Mouse (Mus musculus) embryo, embryonic 11.5 days (tissue): ENCODE data around the gene Cars.
"Not testable (repeated sequence)": the region's sequence is repeated elsewhere in the genome, so short reads cannot be mapped to it uniquely, and the experiment has no call there.

ENCODE experiments used
- DNase-seq: peaks from one replicate; pipeline ENCODE4 v3.0.0-alpha.2; 2012; ENCODE audit warnings: low read depth, low spot score

The Cars gene

DNA sequence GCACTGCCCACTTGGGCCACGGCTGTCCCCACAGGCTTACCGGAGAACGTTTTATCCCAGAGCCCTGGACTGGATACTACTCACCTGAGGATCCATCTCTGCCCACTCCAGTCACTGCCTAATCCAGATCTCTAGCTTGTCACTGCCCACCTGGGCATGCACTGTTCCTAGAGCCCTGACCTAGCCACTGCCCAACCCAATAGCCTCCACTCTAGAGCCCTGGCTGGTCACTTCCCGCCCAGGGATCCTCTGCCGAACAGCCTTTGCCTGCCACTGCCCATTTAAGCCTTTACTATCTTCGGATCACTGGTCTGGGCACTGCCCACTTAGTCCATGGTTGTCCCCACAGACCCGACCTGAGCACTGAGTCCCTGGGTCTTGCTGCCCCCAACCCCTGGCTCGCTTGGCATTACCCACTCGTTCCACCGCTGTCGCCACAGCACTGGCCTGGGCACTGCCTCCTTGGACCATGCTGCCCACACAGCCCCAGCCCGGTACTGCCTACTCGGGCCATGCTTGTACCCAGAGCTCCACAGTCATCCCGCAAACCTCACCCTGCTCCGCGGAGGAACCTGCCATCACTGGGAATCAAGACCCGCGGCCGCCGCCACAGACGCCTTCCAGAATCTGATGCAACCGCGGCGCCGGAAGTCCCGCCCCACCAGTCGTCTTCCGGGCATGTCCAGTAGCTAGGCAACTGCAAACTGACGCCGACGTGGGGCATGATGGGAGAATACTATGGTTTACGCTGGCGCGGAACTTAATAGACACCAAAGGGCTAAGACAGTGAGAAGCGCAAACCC lies at the start of gene Cars:
Gene Cars (minus strand): TSS at position 663 of the 803 bp plus-strand sequence.
- peak; percentile 94 for DNase-seq

- DNase-seq: peak; percentile 54
Observed at GRCm38 (mm10) chr7:143649034-143649768, 49.3 kb upstream of the Cars start, which contains the start of gene Tnfrsf22. Tnfrsf22 (minus strand) TSS chr7:143649661.

DNA sequence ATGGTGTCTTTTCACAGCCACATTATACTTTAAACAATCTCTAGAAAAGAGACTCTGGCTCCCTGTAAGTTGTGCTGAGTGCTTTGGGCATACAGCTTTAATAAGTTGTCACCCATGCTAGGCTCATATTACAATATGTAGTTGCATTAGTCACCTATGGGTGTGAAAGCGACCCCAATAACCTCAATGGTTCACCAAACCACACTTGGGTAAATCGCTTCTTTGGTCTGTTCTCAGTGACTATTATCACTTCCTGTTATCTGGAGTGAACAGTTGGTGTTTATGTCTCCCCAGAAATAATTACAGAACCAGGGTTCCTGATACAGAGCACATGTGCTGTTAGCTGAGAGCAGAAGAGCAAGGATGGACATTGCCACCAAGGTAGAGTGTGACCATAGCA lies 44.1 kb upstream of the Cars start:
- not testable (repeated sequence) for DNase-seq

DNA sequence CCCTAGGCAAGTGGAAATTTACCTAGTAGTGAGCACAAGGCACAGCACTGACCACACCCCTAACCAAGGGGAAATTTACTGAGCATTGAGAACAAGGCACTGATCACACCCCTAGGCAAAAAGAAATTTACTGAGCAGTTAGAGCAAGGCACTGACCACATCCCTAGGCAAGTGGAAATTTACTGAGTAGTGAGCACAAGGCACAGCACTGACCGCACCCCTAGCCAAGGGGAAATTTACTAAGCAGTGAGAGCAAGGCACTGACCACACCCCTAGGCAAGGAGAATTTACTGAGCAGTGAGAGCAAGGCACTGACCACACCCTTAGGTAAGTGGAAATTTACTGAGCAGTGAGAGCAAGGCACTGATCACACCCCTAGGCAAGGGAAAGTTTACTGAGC lies 36.8 kb upstream of the Cars start:
- no peak for DNase-seq

- no peak for DNase-seq
Observed at GRCm38 (mm10) chr7:143631503-143631902, 31.6 kb upstream of the Cars start.

DNA sequence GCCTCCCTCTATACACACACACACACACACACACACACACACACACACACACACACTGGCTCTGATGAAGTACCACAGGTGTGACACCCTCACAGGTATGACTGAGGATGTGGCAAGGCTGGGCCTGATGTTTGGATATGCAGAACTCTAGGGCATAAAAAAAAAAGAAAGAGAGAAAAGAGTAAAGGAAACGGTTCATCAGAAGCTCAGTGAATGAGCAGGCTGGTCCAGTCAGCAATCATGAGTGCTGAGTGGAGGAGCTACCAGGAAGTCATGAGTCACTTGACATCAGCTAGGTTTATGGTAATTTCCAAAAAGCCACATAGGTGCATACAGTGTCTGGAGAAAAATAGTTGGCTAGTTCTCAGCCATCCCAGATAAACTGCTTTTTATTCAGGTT lies 29.6 kb upstream of the Cars start:
- no peak for DNase-seq

DNA sequence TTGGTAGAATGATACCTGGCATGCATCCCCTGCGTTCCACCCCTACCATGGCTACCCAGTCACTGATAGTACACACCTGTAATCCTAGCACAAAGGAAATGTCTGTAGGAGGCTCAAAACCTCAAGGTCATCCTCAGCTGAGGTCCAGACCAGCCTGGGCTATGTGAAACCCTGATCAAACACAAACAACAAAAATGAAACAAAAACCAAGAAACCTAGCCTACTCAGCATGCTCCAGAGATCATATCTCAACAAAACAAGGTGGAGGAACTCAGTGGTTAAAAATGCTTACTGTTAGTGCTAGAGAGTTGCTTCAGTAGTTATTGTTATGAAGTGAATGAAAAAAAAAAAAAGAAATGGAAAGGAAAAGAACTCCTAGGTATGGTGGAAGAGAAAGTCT lies 28.6 kb upstream of the Cars start, which contains the start of gene Tnfrsf26:
Gene Tnfrsf26 (minus strand): TSS at position 183 of the 400 bp plus-strand sequence.
- no peak for DNase-seq

DNA sequence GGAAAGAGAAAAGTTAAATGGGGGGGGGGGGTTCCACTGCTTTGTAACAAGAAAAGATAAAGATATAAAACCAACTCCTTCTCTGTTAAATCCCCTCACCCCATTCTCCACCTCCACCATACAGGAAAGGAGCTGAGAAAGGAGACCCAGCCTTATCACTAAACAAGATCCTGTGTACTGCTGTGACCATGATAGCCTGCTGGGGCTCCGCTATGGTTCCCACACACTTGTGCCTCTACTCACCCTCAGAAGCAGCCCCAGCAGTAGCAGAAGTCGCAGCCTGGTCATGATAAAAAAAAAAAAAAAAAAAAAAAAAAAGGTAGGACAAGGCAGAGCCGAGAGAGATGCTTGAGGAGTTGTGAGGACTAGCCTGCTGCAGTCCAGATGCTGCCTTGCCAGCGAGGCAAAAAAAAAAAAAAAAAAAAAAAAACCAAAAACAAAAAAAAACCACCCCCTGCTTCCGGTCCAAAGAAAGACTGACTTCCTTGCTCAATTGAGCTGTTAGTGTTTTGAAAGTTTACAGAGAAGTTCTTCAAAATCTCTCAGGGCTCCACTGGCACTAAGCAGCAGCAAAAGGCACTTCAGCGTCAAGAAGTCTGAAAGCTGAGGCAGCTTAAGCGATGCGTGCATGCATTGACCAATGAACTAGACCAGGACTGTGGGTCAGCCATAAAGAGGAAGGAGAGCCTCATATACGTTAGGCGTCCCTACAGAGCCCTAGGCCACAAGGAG lies 27.8 kb upstream of the Cars start:
- DNase-seq: no peak

GRCm38 (mm10) chr7:143626178-143626577 lies 26.3 kb upstream of the Cars start:
- no peak for DNase-seq

GRCm38 (mm10) chr7:143625151-143625550 lies 25.3 kb upstream of the Cars start:
- no peak for DNase-seq

- no peak for DNase-seq
Observed at GRCm38 (mm10) chr7:143624561-143624960, 24.7 kb upstream of the Cars start.

DNA sequence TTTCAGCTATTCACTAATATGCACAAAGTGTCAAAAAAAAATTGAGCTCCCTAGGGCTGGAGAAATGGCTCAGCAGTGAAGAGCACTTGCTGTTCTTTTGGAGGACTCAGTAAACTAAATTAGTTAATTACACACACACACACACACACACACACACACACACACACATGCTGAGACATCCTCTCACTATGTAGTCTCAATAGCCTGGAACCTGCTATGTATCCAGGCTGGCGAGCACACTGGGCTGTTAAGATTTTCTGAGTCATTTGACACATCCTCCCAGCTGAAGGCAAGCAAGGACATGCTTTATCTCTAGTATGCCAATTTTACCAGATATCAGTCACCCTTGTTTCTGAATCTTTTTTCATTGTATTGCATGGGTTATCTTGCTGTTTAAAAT lies 21.1 kb upstream of the Cars start:
- DNase-seq: no peak

DNA sequence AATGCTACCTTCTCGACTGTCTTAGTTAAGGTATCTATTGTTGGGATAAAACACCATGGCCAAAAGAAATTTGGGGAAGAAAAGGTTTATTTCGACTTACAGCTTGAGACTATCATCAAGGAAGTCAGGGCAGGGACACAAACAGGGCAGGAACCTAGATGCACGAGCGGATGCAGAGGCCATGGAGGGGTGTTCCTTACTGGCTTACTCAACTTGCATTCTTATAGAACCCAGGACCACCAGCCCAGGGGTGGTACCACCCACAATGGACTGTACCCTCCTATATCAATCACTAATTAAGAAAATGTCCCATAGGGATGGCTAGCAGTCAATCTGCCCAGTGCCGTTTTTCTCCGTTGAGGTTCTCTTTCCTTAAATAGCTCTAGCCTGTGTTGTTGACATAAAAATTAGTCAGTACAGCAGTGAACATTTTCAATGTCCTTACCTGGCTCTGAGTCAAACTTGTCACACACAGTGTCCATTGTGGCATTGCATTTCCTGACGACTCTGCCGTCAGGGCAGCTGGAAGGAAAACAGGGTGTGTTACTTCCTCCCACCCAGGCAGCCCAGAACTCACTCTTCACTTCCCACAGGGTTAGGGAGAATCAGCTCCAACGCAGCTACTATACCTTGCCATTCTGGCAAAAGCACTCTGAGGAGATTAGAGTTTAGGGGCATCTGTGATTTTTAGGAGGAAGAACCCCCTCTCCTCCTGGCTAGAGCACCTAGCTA lies 14.7 kb upstream of the Cars start:
- no peak for DNase-seq

- DNase-seq: no peak
Observed at GRCm38 (mm10) chr7:143612215-143612614, 12.3 kb upstream of the Cars start.

- no peak for DNase-seq
Observed at GRCm38 (mm10) chr7:143605321-143605720, 5.4 kb upstream of the Cars start.

DNA sequence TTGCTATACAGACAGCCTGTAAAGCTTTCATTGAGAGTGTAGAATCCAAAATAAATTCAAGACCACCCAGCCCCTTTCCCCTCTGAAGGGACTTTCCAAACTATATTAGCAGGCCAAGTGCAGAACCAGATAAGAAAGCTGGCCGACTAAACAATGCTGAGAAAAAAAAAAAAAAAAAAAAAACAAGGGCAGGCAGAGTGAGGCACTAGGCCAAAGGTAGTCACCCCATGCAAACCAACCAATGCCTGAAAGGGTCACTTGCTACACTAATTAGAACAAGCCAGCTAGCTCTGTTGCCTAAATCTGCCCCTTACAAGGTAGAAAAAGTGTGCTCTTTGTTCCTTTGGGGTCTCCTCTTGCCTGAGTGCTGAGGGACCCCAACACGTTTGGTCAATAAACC lies 5.0 kb upstream of the Cars start:
- no peak for DNase-seq

DNA sequence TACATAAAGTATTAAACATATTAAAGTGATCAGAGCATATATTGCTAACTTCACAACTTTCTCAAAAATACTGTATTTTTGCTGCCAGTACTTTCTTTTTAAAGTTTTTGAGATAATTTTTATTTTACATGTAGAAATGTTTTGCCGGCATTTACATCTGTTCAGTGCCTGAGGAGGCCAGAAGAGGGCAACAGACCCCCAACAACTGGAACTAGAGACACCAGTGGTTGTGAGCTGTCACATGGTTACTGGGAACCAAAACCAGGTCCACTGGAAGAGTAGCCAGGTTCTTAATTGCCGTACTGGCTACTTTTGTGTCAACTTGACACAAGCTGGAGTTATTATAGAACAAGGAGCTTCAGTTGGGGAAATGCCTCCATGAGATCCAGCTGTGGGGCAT lies 1.8 kb upstream of the Cars start:
- DNase-seq: no peak

DNA sequence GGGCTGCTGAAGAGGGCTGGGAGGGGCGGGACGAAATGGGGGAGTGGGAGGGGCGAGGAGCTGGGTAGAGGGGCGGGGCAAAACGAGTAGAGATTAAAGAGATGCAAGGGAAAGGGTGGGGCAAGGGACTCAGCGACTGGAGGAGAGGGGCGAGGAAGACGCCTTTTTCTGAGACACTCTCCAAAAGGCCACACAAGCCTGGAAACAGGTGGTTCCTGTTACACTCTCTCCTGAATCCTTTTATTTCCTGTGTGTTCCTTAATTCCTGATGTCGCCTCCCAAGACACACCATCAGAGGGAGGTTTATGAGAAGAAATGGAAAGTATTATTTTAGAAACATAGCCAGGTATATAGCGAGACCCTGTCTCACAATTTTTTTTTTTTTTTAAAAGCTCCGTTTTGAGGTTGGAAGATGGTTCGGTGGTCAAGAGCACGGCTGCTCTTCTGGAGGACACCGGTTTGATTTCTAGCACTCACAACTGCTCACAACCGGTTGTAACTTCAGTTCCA lies 396 bp upstream of the Cars start:
- DNase-seq: no peak

- no peak for DNase-seq
Observed at GRCm38 (mm10) chr7:143594865-143595264, 5.0 kb downstream of the Cars start.

DNA sequence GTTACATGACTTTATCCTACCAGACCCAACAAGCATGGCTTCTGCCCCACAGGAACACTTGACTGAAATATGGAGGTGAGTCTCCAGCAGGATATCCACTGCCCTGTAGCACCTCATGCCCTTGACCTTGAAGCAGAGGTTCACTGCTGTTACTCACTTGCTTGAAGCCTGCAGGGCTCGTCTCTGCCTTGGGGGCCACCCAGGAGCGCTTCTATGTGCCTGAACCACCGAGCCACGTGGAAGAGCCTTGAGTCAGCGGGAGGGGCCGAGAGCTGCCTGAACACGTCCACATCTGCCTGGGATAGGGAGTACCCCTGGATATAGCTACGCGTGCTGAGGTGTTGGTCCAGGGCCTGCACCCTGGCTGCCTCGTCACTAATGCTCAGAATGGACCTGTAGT lies 7.6 kb downstream of the Cars start:
- no peak for DNase-seq

- DNase-seq: no peak
Observed at GRCm38 (mm10) chr7:143588006-143588405, 11.9 kb downstream of the Cars start.
